Mouse (Mus musculus): ENCODE data around the gene Zfp982. TPM values are rescaled to one million over a fixed set of nuclear protein-coding genes. Genes with fewer than 3 reads are reported as not detected.
"Not testable (repeated sequence)": the region's sequence is repeated elsewhere in the genome, so short reads cannot be mapped to it uniquely, and the experiment has no call there.

Zfp982 gene
- total RNA-seq, 4 experiments from 2014 or later = 1.4 to 3.6 (median 2.9) TPM

GRCm38 (mm10) chr4:147558011-147558410, 65.8 kb downstream of the Zfp982 start:
- DNase-seq (ENCODE audit: low spot score in 2 of 2) = not testable (repeated sequence)

DNA sequence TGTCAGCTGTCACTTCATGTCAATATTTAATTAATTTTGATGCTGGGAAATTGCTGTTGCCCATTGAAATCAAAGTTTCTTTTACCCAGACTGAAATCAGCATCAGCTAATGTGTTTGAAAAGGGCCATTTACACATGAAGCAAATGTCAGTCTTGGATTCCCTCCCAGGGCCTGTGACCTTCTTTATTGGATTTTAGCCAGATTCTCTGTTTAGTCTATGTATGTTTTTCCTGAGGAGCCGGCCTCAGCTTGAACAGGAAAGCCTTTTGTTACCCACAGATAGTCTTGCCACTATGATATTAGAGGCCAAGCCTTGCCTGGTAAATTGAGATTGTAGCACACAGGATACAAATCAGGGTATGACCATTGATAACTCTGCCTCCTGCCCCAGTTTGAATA, 66.9 kb downstream of the Zfp982 start:
- DNase-seq (ENCODE audit: low spot score in 2 of 2) = not testable (repeated sequence)

Other genes starting within 250 kb of the Zfp982 start
- gene Zfp988, start 186.7 kb upstream of the Zfp982 start, total RNA-seq (2022) = under 1 TPM in 3 of 4 experiments, not detected in 1; 0.12 to 0.43 (median 0.14) TPM
- gene Zfp978, start 131.1 kb upstream of the Zfp982 start, total RNA-seq (2022) = not detected
- under 1 TPM; 0.25 to 0.37 (median 0.32) TPM for gene Gm16503, start 47.8 kb downstream of the Zfp982 start, total RNA-seq (2022)
- under 1 TPM in 2 of 4 experiments, not detected in 2; 0.10 to 0.68 TPM for gene Zfp985, start 60.9 kb downstream of the Zfp982 start, total RNA-seq (2022)
- gene Zfp979, start 150.1 kb downstream of the Zfp982 start, total RNA-seq (2022) = under 1 TPM in 2 of 4 experiments, not detected in 2; 0.18 to 0.35 TPM
- not detected for gene Zfp534, start 210.1 kb downstream of the Zfp982 start, total RNA-seq (2022)